Mouse (Mus musculus) stomach, embryonic 14.5 days (tissue): ENCODE data around the gene Lca5. TPM values are rescaled to one million over a fixed set of nuclear protein-coding genes. Genes with fewer than 3 reads are reported as not detected.

ENCODE experiments used
- ATAC-seq: fragments of 200-750 bp; cut with Nextera tagmentation; 2 replicates; pipeline ENCODE4 v1.8.0; 2017; ENCODE audit warnings: low read depth, moderate TSS enrichment; ENCODE audit not compliant: insufficient number of reproducible peaks, insufficient read depth, low FRiP score
- H3K27ac ChIP-seq: fragments of 300-500 bp; sonication (generic); 2 replicates; pipeline ENCODE4 v1.5.1; 2014; ENCODE audit warnings: mild to moderate bottlenecking, low read length, moderate library complexity, mixed read lengths
- H3K27me3 ChIP-seq: fragments of 300-500 bp; sonication (generic); 2 replicates; pipeline ENCODE4 v1.6.1; 2014; ENCODE audit warnings: low read length, control low read depth, mixed read lengths; ENCODE audit not compliant: control insufficient read depth, insufficient read depth
- H3K36me3 ChIP-seq: fragments of 300-500 bp; sonication (generic); 2 replicates; pipeline ENCODE4 v1.6.1; 2014; ENCODE audit warnings: mild to moderate bottlenecking, control low read depth, low read length, moderate library complexity, mixed read lengths; ENCODE audit not compliant: control insufficient read depth, insufficient read depth
- H3K4me1 ChIP-seq: fragments of 300-500 bp; sonication (generic); 2 replicates; pipeline ENCODE4 v1.6.1; 2014; ENCODE audit warnings: low read length, control low read depth, mixed read lengths; ENCODE audit not compliant: control insufficient read depth, insufficient read depth
- H3K4me2 ChIP-seq: fragments of 300-500 bp; sonication (generic); replicated peaks from 2 replicates; pipeline ENCODE4 v1.6.1; 2014; ENCODE audit warnings: low read depth, low read length, control low read depth
- H3K4me3 ChIP-seq: fragments of 300-500 bp; sonication (generic); 2 replicates; pipeline ENCODE4 v1.5.1; 2014; ENCODE audit warnings: low read depth, low read length, control low read depth
- H3K9ac ChIP-seq: fragments of 300-500 bp; sonication (generic); replicated peaks from 2 replicates; pipeline ENCODE4 v1.6.1; 2014; ENCODE audit warnings: low read depth, mild to moderate bottlenecking, control low read depth, low read length, moderate library complexity, mixed read lengths
- H3K9me3 ChIP-seq: fragments of 300-500 bp; sonication (generic); 2 replicates; pipeline ENCODE4 v1.6.1; 2016; ENCODE audit warnings: low read depth, low read length, control low read depth; ENCODE audit not compliant: control insufficient read depth
- WGBS: fragments of 180-500 bp; shearing (Covaris S2); extraction: QIAGEN DNeasy Blood & Tissue Kit; methylation state at CpG from one replicate; pipeline ENCODE4 v1.1.7; 2014; 5-methylcytosine and 5-hydroxymethylcytosine counted together
- polyA plus RNA-seq: library from polyadenylated mRNA; unstranded; fragments of >200 nt; fragmentation: Nextera tagmentation; extraction: Ambion mirVana; gene quantifications from 2 replicates; pipeline ENCODE4 v1.2.1, GENCODE M21; 2014

The Lca5 gene
- polyA plus RNA-seq, 1 experiment from 2014 or later: 29.7 TPM

GRCm38 (mm10) chr9:83447771-83448170, 6.8 kb upstream of the Lca5 start:
- Histone ChIP-seq H3K4me3 (peak overlapping the region; percentile 35), H3K4me2 (peak overlapping the region; percentile 43), H3K36me3 (no peaks in the 10 kb centered on the region), H3K9ac (peak overlapping the region; percentile 47; the same call in 1 of the 2 replicates), H3K4me1 (0 out of 2 replicates have a peak, but pooled peaks cover 3% of the 10 kb centered on the region), H3K9me3 (no peaks in the 10 kb centered on the region), H3K27me3 (no peaks in the 10 kb centered on the region), H3K27ac (no peak overlapping the region)
- 2% methylated on average over 22 of the region's 22 CpGs for WGBS
- ATAC-seq: peak; percentile 81

DNA sequence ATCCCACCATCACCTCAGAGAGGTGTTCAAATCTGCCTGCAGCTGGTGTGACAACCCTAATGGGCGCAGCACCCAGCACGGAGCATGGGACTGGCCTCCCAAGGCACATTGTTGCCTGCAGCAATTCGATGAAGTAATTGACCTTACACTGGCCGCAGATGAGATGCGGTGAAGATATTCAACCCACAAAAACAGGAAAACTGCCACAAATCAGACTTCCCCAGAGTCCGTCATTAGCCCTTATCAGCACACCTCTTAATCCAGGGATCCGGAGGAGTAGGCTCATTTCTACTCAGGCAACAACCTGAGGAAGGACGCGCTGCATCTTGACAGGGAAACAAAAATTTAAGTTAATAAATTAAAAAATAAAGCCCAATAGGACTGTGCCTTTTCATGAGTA, 6.2 kb upstream of the Lca5 start:
- peak overlapping the region; percentile 43 for H3K4me2 ChIP-seq
- H3K4me1 ChIP-seq: 0 out of 2 replicates have a peak, but pooled peaks cover 3% of the 10 kb centered on the region
- H3K27ac ChIP-seq: no peak overlapping the region
- H3K4me3 ChIP-seq: peak overlapping the region; percentile 35
- no peaks in the 10 kb centered on the region for H3K9me3 ChIP-seq
- ATAC-seq: no peak
- H3K27me3 ChIP-seq: no peaks in the 10 kb centered on the region
- no peak overlapping the region for H3K9ac ChIP-seq
- H3K36me3 ChIP-seq: no peaks in the 10 kb centered on the region
- 58% methylated on average over 9 of the region's 9 CpGs for WGBS

DNA sequence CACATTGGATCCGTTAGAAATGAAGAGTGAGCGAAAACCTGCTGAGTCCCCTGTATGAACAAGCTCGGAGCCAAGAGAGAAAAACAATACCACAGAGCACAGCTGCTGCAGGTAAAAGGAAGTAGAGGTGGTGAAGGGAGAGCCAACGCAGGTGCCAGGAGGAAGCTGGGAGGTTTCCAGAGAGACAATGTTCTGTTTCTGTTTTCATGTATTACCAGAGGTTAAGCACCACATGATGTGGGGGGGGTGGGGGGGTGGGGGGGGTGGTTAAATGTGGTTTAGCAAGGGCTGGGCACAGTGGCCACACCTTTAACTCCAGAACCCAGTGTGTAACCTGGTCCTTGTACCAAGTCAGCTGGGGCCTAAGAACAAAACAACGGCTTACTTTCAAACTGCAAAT, 3.3 kb downstream of the Lca5 start:
- no peaks in the 10 kb centered on the region for H3K36me3 ChIP-seq
- no peak overlapping the region for H3K4me3 ChIP-seq
- H3K27me3 ChIP-seq: no peaks in the 10 kb centered on the region
- no peaks in the 10 kb centered on the region for H3K9me3 ChIP-seq
- H3K27ac ChIP-seq: no peak overlapping the region
- H3K4me2 ChIP-seq: no peak overlapping the region
- no peak for ATAC-seq
- 69% methylated on average over 5 of the region's 5 CpGs for WGBS
- H3K9ac ChIP-seq: no peak overlapping the region
- H3K4me1 ChIP-seq: no peaks in the 10 kb centered on the region; the same call in 1 of the 2 replicates

DNA sequence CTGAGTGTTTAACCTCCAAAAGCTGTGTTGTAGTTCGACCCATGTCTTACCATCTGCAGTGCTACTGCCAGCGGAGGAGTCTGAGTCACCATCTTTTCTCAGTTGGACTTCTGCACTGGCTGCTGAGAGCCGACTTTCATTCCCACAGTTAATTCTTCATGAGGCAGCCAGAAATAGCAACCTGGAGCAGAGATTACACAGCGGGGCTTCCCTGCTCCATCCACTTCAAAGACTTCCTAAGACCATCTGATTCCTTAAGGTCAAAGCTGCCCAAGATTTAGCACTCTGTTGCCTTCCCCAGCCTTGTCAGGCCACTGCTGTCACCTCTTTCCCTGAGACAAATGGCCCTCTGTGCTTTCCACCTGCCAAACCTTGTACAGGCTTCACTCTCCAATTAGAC, 6.4 kb downstream of the Lca5 start:
- no peak for ATAC-seq
- no peaks in the 10 kb centered on the region for H3K4me1 ChIP-seq
- H3K4me3 ChIP-seq: no peak overlapping the region
- no peak overlapping the region for H3K4me2 ChIP-seq
- H3K27ac ChIP-seq: no peak overlapping the region
- H3K27me3 ChIP-seq: no peaks in the 10 kb centered on the region
- WGBS: 53% methylated on average over 4 of the region's 4 CpGs
- H3K36me3 ChIP-seq: no peaks in the 10 kb centered on the region
- H3K9me3 ChIP-seq: no peaks in the 10 kb centered on the region
- H3K9ac ChIP-seq: no peak overlapping the region

GRCm38 (mm10) chr9:83433661-83434060, 7.3 kb downstream of the Lca5 start:
- 64% methylated on average over 7 of the region's 7 CpGs for WGBS
- no peak overlapping the region for H3K27ac ChIP-seq
- H3K9me3 ChIP-seq: no peaks in the 10 kb centered on the region
- no peaks in the 10 kb centered on the region for H3K36me3 ChIP-seq
- H3K4me2 ChIP-seq: no peak overlapping the region
- H3K9ac ChIP-seq: no peak overlapping the region
- ATAC-seq: no peak
- no peaks in the 10 kb centered on the region for H3K27me3 ChIP-seq
- no peak overlapping the region for H3K4me3 ChIP-seq
- no peaks in the 10 kb centered on the region for H3K4me1 ChIP-seq

DNA sequence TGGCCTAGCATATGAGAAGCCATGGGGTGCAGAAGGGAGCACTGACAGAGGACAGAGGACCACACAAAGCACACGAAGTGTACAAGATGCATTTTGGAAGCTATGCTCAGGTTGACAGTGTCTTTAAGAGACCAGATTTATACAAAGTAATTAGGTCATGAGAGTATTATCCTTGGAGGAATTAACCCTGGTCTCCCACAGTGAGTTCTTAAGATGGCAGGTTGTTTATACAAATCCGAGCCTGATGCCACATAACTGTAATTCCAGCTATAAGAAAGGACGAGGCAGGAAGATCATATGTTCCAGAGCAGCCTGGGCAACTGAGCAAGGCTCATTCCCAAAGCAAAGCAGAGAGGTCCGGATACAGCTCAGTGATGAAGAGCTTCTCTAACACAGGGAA, 13.0 kb downstream of the Lca5 start:
- H3K4me2 ChIP-seq: no peak overlapping the region
- H3K4me3 ChIP-seq: no peak overlapping the region
- H3K27me3 ChIP-seq: no peaks in the 10 kb centered on the region
- no peaks in the 10 kb centered on the region for H3K9me3 ChIP-seq
- no peak overlapping the region for H3K27ac ChIP-seq
- 61% methylated on average over 4 of the region's 4 CpGs for WGBS
- no peaks in the 10 kb centered on the region for H3K4me1 ChIP-seq
- ATAC-seq: no peak; the same call in 1 of the 2 replicates
- no peak overlapping the region for H3K9ac ChIP-seq
- 0 out of 2 replicates have a peak, but pooled peaks cover 8% of the 10 kb centered on the region for H3K36me3 ChIP-seq

- no peaks in the 10 kb centered on the region for H3K27me3 ChIP-seq
- H3K9me3 ChIP-seq: no peaks in the 10 kb centered on the region
- no peak overlapping the region for H3K9ac ChIP-seq
- H3K4me1 ChIP-seq: no peaks in the 10 kb centered on the region
- H3K27ac ChIP-seq: no peak overlapping the region
- WGBS: 85% methylated on average over 5 of the region's 5 CpGs
- no peak overlapping the region for H3K4me3 ChIP-seq
- ATAC-seq: no peak
- peaks cover 18% of the 10 kb centered on the region for H3K36me3 ChIP-seq
- no peak overlapping the region for H3K4me2 ChIP-seq
Observed at GRCm38 (mm10) chr9:83418965-83419364, 22.0 kb downstream of the Lca5 start.

GRCm38 (mm10) chr9:83413046-83413445, 27.9 kb downstream of the Lca5 start:
- no peak for ATAC-seq
- H3K4me2 ChIP-seq: no peak overlapping the region

GRCm38 (mm10) chr9:83405150-83405549, 35.8 kb downstream of the Lca5 start:
- H3K36me3 ChIP-seq: peaks cover 3% of the 10 kb centered on the region; the same call in 1 of the 2 replicates
- no peak overlapping the region for H3K27ac ChIP-seq
- no peak overlapping the region for H3K4me2 ChIP-seq
- no peak for ATAC-seq
- H3K4me3 ChIP-seq: no peak overlapping the region
- 64% methylated on average over 7 of the region's 7 CpGs for WGBS
- H3K27me3 ChIP-seq: no peaks in the 10 kb centered on the region
- H3K9ac ChIP-seq: no peak overlapping the region
- H3K4me1 ChIP-seq: no peaks in the 10 kb centered on the region
- H3K9me3 ChIP-seq: no peaks in the 10 kb centered on the region

More at GRCm38 (mm10) chr9:83413046-83413445, 27.9 kb downstream of the Lca5 start:
- Histone ChIP-seq H3K27ac (no peak overlapping the region), H3K36me3 (peaks cover 3% of the 10 kb centered on the region; the same call in 1 of the 2 replicates), H3K9me3 (no peaks in the 10 kb centered on the region), H3K4me1 (no peaks in the 10 kb centered on the region), H3K4me3 (no peak overlapping the region), H3K9ac (no peak overlapping the region), H3K27me3 (no peaks in the 10 kb centered on the region)
- 75% methylated on average over 10 of the region's 10 CpGs for WGBS
